Mouse (Mus musculus) heart, adult 9 months (tissue): ENCODE results near the gene Chrna9.
"Not testable (repeated sequence)": the region's sequence is repeated elsewhere in the genome, so short reads cannot be mapped to it uniquely, and the experiment has no call there.

Source experiments
- DNase-seq, 2 experiments: peaks; one replicate each; pipeline ENCODE4 v3.0.0; 2022; ENCODE audit warnings: low spot score in 2 of 2

The Chrna9 gene

DNA sequence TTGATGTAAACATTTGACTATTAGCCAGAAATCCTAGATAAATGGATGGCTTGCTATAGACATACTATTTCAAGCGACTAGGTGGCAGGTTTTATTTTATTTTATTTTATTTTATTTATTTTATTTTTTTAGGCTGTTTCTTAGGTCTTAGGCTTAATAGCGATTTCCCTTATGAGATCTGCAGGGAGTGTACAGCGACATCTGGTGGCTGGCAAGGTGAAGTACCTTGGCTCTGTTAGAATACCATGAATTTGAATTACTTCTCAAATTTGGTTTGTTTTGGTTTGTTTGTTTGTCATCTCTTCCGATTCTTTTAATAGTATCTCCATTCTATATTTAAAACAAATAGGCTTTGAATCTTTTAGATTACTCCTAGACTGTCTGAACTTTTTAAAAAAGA is 23.9 kb downstream of the Chrna9 start:
- no peak for DNase-seq

DNA sequence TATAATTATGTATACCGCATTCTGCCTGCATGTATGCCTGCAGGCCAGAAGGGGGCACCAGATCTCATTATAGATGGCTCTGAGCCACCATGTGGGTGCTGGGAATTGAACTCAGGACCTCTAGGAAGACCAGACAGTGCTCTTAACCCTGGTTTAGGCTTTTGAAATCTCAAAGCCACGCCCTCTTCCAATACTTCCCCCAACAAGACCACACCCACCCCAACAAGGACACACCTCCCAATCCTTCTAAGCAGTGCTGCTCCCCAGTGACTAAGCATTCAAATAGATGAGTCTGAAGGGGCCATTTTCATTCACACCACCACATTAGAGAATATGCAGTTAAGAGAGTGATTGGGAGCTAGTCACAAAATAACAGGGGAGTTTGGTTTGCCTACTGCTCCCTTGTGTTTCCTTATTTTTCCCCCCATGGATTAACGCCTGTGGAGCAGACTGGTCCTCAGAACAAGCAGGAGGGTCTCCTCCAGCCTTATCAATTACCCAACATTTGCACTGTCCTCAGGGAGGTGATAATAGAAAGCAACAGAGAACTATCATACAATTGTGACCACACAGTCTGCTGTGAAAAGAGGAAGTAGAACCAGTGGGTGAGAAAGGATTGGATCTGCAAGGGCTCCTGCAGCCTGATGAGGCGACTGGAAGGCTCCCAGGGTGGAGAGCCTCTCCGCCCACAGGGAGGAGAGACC is 25.3 kb downstream of the Chrna9 start:
- no peak for DNase-seq

DNA sequence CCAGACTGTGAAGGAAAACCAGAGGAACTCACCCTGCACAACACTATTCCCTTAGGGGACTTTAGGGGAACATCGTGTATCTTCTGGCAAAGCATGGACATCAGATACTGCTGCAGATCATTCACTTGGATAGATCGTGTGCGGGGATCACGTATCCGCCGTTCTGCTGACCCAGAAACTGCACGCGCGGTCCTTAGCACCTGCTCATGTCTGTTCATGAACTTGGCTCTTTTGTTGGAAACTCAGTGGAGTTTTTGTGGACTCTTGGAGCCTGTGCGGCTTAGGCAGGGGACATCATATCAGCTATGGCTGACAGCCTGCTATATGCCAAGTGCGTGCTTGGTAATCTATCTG is 25.9 kb downstream of the Chrna9 start:
- no peak for DNase-seq

DNA sequence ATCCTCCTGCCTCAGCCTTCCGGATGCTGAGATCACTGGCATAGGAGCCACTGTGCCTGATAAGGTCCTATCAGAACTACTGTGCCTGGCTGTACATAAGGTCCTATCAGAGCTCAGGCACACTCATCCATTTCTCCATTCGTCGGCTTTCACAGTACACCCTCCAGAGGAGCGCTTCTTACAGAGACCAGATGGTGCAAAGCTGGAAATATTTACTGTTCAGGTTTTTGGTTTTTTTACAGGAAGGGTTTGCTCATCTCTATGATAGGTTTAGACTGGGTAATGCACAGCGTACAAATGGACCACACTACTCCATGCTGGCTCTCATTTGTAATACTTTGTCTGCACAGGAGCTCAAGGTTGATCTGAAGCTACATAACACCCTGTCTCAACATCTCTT is 28.6 kb downstream of the Chrna9 start:
- DNase-seq = no peak

- DNase-seq = no peak
Measured at GRCm38 (mm10) chr5:65965771-65966279, 31.1 kb downstream of the Chrna9 start.

DNA sequence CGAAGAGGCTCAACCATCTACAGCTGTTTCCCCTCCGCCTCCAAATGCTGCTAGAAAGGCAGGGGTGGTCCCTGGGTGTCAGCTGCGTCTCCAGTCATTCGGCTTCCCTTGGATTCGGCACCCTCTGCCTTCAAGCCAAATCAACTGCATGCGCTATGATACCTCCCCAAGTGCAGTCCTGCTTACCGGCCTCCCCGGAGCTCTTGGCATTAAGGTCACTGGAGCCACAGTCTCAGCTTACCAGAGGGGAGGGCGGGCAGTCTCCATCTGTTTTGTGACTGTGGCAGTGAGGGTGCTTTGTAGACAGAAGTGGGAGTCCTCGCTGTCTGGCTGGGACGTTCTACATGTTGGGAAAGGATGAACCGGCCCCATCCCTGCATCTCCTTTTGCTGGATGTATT is 32.4 kb downstream of the Chrna9 start:
- no peak for DNase-seq

GRCm38 (mm10) chr5:65968004-65968403 is 33.3 kb downstream of the Chrna9 start:
- no peak for DNase-seq

DNA sequence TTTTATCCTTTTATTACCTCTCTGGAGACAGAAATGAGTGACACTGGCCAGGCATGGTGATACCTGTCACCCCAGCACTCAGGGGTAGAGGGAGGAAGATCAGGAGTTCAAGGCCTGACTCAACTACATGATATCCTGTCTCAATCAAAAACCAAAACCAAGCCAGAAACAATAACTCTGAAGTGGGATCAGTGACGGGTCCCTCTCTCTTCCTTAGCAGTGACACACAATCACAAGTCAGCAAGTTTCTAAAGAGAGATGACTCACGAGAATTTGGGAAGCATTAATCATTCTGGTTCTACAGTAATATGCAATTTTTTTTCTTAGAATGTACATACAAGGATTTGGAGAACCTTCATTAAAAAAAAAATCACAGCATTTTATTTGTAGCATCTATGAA is 38.5 kb downstream of the Chrna9 start:
- no peak for DNase-seq

GRCm38 (mm10) chr5:65975731-65976130 is 41.0 kb downstream of the Chrna9 start:
- DNase-seq = no peak

GRCm38 (mm10) chr5:65986426-65986825 is 51.7 kb downstream of the Chrna9 start:
- no peak for DNase-seq

DNA sequence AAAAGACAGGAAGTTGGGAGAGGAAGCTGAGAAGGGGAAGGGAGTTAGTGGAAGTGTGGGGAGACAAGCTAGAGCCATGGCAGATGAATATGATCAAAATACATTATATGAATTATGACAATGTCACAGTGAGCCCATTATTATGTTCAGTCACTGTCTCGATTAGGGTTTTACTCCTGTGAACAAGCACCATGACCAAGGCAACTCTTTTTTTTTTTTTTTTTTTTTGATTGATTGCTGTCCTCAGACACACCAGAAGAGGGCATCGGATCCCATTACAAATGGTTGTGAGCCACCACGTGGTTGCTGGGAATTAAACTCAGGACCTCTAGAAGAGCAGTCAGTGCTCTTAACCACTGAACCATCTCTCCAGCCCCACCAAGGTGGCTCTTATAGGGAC is 52.3 kb downstream of the Chrna9 start:
- not testable (repeated sequence) for DNase-seq

GRCm38 (mm10) chr5:65991191-65991590 is 56.5 kb downstream of the Chrna9 start:
- DNase-seq = no peak

DNA sequence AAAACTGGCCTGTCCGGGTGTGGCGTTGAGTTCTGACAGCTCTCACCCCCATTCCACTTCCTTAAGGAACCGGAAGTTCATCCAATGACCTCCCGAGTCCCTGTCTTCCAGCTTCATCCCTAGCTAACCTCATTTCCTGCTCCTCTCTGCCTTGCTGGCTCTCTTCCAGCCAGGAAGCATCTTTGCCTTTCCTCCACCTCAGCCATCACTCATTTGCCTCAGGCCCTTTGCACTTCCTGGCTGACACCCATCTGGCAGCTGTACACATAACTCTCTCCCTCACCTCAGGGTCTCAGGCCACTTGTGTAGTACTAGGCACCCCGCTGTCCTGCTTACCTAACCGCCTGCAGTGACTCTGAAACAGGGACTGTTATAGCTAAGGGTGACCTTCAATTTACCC is 59.9 kb downstream of the Chrna9 start:
- no peak for DNase-seq

GRCm38 (mm10) chr5:65997813-65998212 is 63.1 kb downstream of the Chrna9 start:
- no peak for DNase-seq

- no peak for DNase-seq
Measured at GRCm38 (mm10) chr5:65999106-65999505, 64.4 kb downstream of the Chrna9 start.

- DNase-seq = no peak
Measured at GRCm38 (mm10) chr5:66000074-66000473, 65.4 kb downstream of the Chrna9 start.

DNA sequence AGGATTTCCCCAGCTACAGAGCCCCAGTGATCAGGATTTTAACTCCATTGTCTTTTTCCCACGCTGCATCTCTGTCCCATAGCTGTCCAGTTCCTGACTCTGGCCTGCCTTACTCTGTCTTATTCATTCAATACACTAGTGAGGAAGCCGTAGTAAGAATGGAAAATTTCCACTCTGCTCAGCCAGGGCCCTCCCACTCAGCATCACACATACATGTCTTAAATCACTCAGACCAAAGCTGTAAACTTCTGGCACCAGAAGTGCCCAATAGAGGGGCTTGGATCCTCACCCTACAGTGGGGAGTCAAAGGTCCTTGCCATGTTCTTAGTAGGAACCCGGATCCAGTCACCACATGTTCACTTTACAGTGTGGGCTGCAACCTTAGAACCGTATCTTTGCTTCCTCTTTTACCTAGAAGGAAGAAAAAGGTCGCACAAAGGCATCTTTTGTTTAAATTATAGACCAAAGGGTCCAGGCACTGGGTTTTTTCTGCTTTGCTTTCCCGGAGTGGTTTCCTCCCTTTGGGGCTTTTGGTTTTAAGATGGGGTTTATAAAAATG is 65.9 kb downstream of the Chrna9 start:
- DNase-seq = no peak

- no peak for DNase-seq
Measured at GRCm38 (mm10) chr5:66001232-66001631, 66.5 kb downstream of the Chrna9 start.

- DNase-seq = no peak
Measured at GRCm38 (mm10) chr5:66004134-66004925, 69.6 kb downstream of the Chrna9 start, which contains the start of gene 9130230L23Rik. Gene 9130230L23Rik, minus strand, starts transcription at chr5:66004285.

DNA sequence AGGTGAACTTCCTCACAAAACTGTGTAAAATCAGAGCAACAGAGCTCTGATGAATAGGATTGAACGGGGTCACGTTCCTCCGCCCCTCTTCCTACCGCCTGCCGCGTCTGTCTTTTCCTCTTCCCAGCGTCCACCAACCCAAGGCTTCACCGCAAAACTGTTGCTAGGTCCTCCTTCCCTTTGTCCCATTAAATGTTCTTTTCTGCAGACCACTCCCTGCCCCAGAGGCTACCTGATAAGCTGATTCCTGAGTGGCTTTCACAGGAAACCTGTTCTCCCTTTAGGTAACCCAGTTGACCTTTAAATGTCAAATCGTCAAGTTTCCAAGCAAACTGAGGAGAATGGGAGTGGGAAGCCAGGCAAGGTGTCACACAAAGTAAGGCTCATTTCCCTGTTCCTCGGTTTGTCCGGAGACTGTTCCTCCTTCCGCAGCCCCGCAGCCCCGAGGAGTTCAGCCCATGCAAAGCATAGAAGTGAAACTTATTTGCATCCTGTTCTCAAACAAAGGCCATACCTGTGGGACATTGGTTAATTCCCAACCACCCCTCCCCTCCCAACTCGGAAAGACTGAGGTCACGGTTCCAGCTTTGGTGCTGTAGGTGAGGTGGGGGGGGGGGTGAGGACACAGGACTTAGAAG is 70.4 kb downstream of the Chrna9 start:
- DNase-seq = no peak

GRCm38 (mm10) chr5:66008245-66008967 is 73.7 kb downstream of the Chrna9 start:
- DNase-seq = no peak

- DNase-seq = no peak
Measured at GRCm38 (mm10) chr5:66013999-66014398, 79.3 kb downstream of the Chrna9 start.
